Mouse (Mus musculus) kidney, postnatal 25 days (tissue): ENCODE results near the gene Cers5.
"Not testable (repeated sequence)": the region's sequence is repeated elsewhere in the genome, so short reads cannot be mapped to it uniquely, and the experiment has no call there.

Source experiments
- DNase-seq, 2 experiments: peaks; one replicate each; pipeline ENCODE4 v3.0.0; 2021; ENCODE audit warnings: mixed read lengths in 2 of 2

Cers5 gene

DNA sequence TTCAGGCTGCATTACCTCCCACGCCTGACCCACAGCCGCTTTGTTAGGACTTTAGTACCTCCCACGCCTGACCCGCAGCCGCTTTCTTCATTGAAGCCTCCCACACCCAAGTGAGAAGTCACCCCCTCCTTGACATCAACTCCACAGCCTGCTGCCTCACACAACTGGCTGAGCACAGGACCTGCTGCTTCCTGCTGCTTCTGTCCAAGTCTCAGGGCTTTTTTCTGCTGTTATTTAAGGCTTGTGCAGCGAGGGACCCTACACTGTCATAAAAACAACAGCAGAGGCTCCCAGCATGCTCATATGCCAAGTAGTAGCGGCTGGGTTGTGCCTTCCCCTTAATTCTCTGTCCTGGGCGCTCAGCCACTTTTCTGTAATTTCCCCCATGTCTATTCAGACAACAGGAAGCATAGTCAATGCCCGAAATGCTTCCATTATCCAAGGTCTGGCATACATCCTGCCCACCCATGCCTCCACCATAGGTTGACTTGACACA lies 15.0 kb upstream of the Cers5 start:
- peak in 1 of 2 experiments; percentile 56 for DNase-seq

DNA sequence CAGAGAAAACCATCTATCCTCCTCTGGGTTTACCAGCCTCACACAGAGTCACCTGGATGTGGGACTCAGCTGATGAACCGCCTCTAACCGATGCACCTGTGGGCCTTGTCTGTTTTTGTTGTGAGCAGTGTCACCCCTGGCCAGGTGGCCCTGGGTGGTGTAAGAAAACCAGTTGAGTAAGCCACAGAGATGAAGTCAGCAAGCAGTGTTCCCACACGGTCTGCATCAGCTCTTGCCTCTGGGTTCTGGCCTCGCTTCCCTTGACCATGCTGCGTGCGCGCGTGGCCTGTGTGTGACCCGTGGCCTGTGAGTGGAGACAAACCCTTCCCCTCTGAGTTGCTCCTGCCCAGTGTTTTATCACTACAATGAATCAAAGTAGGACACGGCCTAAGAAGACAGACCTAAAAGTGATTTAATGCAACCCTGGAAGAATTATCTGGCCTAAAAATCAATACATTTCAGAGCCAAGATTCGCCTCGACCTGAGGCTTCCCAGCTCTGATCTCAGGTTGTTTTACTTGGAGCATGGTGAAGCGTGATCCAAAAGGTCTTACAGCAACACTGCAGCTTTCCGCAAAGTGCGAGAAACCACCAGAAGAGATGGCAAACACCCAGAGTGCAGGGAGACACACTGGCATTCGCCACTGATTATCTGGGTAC lies 6.1 kb upstream of the Cers5 start:
- no peak for DNase-seq

DNA sequence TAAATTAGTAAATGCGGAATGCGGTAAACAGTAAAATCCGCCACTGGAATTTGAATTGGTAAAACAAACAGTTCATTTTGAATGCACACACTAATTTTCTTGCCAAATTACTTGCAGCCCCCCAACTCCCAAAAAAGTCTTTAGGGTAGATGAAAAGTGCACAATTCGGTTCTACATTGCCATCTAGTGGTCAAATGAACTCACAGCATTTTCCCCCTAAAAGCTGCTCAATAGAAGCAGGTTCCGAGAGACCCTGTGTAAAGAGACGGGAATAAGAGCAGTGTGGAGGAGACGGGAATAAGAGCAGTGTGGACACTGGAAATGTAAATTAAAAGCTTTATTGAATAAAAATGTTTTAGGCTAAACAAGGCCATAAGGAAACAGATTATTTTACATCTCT lies 5.5 kb upstream of the Cers5 start:
- DNase-seq: peak in 1 of 2 experiments; percentile 39

DNA sequence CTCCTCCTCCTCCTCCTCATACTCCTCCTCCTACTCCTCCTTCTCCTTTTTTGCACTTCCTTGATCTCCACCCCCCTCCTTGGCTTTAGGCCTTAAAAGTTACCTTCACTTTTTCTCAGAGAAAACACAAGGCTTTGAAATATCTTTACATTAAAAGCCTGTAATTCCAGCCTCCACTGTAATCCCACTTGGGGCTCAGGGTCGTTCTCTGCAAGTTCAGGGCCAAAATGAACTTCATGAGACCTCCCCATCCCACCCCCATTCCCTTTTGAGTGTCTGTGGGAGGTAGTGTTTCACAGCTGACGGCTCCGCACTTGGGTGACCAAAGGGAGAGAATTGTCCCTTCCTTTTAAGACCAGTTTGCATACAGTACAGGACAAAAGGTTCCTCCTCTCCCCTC lies 240 bp upstream of the Cers5 start:
- no peak for DNase-seq

DNA sequence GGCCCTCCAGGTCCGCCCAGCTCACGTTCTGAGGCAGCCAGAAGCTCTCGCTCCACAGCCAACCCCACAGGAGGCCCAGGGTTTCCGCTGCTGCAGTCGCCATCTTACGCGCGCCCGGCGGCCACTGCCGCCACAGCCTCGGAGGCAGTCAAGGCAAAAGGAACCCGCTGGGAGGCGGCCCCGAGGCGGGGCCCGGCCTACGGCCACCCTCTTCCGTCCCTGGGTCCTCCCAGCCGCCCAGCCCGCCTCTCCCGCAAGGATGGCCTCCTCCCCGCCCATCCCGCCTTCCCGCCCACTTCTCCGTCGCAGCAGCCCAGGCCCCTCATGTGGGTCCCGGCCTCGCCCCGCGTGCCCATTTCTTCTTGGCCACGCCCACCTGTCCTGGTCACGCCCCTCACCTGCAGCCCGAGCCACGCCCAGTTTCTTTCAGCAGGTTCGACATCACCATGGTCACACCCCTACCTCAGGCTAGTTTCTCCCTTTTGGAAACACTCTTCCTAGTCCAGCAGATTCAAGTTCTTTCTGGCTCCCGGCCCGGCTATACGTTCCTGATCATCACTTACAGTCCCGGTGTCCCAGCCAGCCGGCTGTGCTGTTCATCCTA lies 306 bp downstream of the Cers5 start:
- peak; percentile 89 to 96 for DNase-seq

DNA sequence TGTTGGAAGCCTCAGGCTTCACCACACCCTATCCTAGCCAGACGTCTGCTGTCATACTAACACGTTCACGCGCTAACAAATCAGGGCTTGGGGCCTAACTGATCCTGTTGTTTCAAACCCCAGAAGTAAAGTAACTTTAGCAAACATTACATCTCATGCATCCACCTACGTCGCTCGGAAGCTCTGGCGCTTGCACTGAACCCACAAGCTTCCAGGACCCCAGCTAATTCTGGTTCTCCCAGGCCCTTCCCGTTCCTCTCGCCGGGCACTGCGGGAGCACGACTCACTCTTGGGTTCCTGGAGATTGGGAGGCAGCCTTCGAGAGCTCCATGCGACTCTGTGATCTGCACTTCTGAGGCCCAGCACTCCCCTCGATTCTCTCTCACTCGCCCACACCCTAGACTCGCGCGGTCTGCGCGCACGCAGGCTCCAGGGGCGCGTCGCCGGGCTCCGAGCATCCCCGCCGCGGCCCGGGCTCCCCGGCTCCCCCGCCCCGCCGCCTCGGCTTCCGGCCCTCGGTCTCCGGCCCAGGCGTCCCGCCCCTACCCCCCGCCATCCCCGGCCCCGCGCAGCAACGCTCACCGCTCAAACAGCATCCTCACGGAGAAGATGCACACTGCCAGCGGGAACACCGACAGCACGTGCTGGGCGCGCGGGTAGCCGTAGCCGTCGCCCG lies 946 bp downstream of the Cers5 start:
- DNase-seq: peak; percentile 13 to 71

DNA sequence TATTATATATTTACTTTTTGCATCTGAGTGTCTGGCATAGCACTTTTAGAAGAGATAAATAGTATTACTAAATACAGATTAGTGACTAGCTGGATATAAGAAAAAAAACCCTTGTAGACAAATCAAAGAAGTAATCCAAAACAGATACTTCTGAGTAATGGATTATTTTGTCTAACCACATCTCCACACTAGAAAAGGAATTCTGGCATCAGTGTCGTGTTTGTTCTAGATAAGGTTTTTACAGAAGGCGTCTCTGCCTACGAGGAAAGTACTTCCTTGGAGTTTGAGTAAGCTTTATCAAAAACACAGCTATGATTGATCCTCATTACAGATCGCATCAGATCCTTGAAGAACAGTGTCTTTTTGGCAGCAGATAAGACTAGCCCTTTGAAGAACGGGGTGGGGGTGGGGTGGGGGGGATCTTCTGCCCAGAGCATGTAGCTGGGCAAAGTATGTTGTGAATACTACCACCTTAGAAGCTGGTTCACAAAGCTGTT lies 1.6 kb downstream of the Cers5 start:
- DNase-seq: no peak

DNA sequence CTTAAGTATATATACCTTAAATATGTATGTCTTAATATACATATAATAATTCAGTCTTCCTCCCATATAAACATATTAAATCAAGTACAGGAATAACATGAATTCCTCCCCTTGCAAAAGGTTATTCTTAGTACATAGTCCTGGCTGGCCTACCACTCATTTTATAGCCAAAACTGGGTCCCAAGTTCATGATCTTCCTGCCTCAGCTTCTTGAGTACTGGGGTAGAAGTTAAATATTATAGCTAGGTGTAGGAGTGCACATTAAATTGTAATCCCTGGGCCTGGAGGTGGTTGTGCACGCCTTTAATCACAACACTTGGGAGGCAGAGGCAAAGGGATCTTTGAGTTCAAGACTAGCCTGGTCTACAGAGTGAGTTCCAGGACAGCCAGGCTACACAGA lies 3.9 kb downstream of the Cers5 start:
- DNase-seq: no peak

DNA sequence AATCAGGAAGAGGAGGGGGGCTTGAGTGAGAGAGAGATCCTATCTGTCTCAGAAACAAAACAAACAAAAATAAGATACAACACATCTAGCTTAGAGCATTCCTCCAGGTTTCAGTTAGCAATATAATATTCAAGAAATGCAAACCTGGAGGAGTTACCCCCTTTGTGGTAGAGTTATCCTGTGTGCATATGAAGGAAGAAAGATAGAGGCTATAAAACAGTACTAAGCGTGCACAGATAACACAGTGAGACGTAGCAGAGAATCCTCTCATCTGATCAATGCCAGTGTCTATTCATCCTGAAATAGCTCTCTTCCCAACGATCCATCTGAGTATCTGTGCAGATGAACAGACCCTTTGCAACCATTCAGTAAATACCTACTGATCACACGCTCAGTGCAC lies 5.2 kb downstream of the Cers5 start:
- no peak for DNase-seq

DNA sequence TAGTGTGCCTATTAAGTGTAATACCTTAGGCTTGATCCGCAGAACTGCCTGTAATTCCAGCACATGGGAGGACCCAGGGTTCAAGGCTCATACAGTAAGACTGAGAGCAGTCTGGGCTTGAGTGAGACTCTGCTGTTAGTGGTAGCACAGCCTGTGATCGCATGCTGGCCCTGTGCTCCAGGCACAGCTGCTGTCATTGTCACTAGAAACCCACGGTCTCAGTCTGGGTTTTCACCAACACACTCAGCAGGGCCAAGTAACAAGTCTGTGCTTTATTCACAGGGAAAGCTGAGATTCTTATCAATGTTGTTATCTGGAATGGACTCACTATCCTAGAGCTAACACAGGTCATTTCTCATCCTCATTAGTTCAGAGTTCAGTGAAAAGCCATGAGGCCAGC lies 18.5 kb downstream of the Cers5 start:
- DNase-seq: no peak

DNA sequence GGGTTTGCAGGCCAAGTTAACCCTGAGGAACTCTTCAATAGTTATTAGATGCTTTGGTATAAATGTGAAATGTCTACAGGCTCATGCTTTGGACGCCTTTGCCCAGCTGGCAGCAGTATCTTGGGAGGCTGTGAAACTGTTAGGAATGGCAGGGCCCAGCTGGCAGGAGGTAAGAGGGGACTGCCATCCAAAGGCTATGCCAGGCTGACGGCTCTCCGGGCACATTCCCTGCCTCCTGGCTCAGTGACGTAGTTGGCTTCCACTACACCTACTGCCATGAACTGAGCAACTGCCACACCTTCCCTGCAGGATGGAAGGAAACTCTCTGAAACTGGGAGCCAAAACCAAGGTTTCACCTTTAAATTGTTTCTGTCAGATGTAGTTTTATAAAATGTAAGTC lies 32.5 kb downstream of the Cers5 start:
- no peak for DNase-seq

DNA sequence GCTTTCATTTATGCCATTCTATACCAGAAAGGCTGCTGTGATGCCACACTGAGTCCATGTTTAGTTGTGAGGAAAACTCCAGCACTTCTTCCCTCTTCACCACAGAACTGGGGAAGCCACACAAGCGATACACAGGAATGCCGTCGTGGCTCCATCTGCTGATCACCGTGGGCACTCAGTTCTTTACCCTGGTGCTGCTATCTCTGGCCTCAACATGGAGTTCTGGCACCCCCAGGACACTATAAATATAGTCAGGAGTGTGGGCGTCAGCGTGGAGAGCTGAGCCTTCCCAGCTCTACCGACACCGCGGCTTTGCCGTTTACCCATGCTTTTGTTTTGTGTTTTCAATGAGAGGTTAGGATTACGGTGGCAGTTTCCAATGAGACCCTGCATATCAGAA lies 36.0 kb downstream of the Cers5 start:
- DNase-seq: no peak

DNA sequence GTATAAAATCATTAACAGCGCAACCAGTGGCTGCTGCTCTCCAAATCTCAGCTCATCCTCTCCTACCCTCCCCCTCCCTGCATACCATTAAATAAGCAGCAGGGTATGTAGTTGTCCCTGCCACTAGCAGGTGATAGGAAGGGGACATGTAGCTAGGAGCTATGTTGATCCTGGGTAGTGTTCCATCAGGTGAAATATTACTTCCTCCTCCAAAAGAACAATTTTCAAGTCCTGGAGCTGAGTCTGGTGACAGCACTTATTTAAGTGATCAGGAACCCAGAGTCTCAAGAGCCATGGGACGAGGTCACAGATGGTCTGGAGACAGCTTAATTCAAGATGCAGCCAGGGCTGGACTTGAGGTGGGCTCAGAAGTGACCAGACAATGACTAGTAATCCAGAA lies 37.1 kb downstream of the Cers5 start:
- peak; percentile 100 for DNase-seq

DNA sequence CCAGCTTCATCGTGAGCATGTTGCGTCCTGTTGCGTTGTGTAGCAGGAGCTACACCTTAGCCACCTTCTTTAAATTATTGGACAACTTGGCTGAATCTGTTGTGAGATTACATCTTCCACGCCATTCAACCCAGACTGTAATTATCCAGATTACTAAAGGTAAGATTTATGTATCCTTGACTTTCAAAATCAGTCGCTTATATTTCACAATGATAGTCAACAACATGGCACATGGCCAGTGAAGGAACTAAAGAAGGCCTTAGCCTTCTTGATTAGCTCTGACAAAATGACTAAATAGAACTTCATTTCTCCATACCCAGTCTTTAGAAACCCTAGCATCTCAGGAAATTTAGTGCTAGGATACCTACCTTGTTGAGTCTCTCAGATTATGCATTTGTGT lies 39.5 kb downstream of the Cers5 start:
- no peak for DNase-seq

DNA sequence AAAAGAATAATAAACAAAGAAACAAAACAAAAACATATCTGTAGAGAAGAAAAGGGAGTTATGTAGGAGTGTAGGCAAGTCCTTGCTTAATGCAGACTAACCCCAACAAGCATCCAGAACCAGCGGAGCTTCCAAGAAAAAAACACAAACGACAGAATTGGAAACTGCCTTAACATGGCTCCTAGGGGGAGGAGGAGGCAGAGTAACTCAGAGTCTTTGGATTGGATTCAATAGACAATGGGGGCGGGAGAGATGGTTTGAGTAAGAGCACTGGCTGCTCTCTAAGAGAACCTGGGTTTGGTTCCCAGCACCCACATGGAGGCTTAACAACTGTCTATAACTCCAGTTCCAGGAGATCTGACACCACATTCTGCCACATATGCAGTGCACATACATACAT lies 41.0 kb downstream of the Cers5 start:
- DNase-seq: no peak

DNA sequence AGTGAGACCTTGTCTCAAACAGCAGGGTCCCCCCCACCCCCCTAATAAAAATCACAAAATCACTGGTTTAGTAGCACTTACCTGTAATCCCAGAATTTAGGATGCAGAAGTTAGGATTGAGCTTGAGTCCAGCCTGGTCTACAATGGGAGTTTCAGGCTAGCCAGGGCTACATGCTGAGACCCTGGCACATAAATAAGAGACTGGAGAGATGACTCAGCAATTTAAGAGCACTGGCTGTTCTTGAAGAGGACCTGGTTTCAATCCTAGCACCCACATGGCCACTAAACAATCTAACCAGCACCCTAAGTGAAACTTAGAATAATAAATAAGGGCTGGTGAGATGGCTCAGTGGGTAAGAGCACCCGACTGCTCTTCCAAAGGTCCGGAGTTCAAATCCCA lies 41.5 kb downstream of the Cers5 start:
- no peak for DNase-seq

DNA sequence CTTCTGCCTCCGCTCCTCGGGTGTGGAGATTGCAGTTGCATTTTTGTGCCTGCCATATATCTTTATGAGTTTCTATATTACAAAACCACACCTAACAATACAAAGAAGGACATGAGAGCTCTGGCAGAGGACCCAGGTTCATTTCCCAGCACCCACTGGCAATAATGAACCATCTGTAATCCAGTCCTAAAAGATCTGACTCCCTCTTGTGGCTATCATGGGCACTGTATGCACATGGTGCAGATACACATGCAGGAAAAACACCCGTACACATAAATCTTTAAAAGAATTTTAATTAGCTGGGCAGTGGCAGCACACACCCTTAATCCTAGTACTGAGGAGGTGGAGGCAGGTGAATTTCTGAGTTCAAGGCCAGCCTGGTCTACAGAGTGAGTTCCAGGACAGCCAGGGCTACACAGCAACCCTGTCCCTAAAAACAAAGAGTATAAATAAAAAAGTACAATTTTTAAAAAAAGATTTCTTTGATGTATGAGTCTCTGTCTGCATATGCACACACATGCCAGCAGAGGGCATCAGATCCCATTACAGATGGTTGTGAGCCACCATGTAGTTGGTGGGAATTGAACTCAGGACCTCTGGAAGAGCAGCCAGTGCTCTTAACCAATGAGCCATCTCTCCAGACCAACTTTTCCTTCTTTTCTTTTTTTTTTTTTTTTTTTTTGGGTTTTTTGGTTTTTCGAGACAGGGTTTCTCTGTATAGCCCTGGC lies 43.5 kb downstream of the Cers5 start:
- no peak for DNase-seq

DNA sequence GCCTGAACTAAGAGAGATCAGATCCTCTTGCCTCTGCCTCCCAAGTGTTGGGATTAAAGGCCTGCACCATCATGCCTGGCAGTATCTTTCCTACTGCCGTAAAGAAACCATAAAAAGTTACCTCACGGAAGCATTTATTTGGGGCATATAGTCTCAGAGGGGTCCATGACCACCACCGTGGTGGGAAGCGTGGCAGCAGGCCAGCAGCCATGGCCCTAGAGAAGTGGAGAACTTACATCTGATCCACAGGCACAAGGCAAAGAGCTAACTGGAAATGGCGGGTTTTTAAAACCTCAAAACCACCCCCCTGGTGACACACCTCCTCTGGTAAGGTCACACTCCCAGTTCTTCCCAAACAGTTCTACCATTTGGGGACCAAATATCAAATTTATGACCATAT lies 44.5 kb downstream of the Cers5 start:
- no peak for DNase-seq

DNA sequence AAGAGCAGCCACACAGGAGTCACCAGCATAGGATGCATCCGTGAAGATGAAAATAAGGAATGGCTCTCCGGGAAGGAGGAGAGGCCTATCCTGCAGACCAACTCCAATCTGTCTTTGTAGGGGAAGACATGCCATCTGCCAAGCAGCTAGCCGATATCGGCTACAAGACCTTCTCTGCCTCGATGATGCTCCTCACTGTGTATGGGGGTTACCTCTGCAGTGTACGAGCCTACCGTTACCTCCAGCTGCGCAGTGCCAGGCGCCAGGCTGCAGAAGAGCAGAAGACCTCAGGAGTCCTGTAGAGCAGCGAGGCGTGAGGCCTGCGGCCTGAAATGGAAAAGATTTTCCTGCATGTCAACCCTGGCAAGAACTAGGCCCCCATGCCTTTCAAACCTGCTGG lies 45.2 kb downstream of the Cers5 start:
- DNase-seq: no peak

DNA sequence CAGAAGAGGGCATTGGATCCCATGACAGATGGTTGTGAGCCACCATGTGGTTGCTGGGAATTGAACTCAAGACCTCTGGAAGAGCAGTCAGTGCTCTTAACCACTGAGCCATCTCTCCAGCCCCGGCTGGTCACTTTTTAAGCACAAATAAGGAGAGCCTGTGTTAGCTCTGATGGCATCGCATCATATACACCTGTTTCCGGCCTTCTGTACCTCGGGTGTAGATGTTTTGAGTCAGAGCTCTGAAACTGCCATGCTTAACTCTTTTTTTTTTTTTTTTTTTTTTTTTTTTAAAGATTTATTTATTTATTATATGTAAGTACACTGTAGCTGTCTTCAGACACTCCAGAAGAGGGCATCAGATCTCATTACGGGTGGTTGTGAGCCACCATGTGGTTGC lies 45.6 kb downstream of the Cers5 start:
- not testable (repeated sequence) for DNase-seq

DNA sequence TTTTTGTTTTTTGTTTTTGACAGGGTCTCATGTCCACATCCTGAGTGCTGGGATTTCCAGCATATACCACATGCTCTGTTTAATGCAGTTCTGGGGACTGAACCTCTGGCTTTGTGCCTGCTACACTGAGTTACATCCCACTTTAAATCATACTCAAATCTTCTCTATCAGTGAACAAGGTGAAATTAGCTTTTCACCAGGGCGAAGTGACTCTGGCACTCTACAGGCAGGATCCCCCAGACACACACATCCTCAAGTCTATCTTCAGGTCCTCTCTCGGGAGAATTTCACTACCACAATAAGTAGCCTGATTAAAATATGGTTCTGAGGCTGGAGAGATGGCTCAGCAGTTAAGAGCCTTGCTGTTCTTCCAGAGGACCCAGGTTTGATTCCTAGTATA lies 46.1 kb downstream of the Cers5 start:
- no peak for DNase-seq

DNA sequence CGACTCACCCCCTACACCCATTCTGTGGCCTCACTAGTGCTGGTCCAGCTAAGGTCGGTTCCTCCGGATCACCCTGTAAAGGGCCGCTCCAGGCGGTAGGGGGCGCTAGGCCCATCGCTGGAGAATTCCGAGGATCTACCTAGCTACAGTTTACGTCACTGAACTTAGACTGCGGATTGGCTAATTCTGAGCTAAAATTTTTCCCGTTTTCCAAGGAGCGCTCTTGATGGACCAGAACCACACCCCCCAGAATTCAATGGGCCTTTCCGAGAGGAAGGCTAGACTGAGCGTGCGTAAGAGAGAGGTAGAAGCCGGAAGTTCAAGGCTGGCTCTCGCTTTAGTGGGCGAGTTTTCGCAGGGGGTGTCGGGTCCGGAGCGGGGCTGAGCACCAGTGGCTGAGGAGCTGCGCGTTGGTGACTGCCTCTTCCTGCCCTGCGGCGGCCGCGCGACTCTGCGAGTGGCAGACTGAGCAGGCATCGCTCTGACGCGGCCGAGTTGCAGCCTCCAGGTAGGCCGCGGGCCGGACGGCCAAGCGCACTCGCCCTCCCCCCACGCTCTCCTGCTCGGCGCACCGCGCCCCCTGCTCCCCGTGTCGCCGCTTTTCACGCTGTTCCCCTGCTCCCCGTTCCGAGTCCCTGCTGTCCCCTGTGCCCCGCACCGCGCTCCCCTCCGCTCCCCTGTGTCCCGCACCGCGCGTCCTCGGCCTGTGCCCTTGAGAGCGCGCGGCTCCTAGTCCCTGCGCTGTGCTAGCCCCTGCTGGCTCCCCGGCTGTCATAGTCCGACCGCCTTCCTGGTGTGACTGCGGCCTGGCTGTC lies 47.1 kb downstream of the Cers5 start, which contains the start of gene Cox14:
Cox14 (plus strand) TSS at position 278 of the 815 bp plus-strand sequence.
- peak; percentile 91 to 97 for DNase-seq
